ENCODE assay signal across 31 mouse cellular contexts in the genomic region with DNA sequence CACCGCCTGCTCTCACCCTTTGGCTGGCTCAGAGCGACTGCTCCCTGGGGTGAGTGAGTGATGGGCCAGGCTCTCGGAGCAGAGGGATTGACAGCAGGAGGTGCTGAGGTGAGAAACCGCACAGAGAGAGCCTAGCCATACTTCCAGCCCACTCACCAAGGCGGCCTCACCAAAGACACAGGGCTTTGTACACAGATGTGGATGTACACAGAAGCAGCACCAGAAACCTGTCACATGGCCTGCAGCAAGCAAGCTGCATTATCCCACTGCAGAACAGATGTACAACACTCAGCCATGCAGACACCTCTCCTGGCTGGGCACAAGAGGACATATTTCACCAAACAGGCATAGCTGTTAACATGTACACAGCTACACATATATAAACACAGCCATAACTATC. TPM values are rescaled to one million over a fixed set of nuclear protein-coding genes. Genes with fewer than 3 reads are reported as not detected.
DNase-seq lines count a peak whose midpoint lies in the region; ATAC-seq and TF ChIP-seq lines count a peak whose summit lies in the region.
"Had no signal": no experiment of that assay in that cellular context is flagged by ENCODE, and none has a peak within 500 bp of the region (broad histone marks: within the 10 kb centered on the region; RNA-seq: fewer than 3 reads in every experiment).

No protein-coding gene starts in this region.

- peaks cover 35% of the 10 kb centered on the region for H3K27me3 ChIP-seq in hindbrain, embryonic 10.5 days (ENCODE audit: insufficient read depth, poor library complexity, severe bottlenecking)
- H3K27me3 ChIP-seq in hindbrain, embryonic 13.5 days: peaks cover 21% of the 10 kb centered on the region
- peaks cover 2% of the 10 kb centered on the region; the same call in 1 of the 2 replicates for H3K27me3 ChIP-seq in midbrain, embryonic 11.5 days (ENCODE audit: control insufficient read depth, insufficient read depth, low read length)
- no peaks in the 10 kb centered on the region for H3K27me3 ChIP-seq in midbrain, embryonic 15.5 days (replicated peaks)
- no peaks in the 10 kb centered on the region for H3K27me3 ChIP-seq in forebrain, postnatal 0 days (ENCODE audit: insufficient read depth, low read length)

- TF ChIP-seq CTCF in forebrain, postnatal 0 days (IDR thresholded peaks at IDR 0.05; ENCODE audit: low read depth): no peak

- WGBS in hindbrain, embryonic 10.5 days: 37% methylated on average over 5 of the region's 5 CpGs
- 23% methylated on average over 5 of the region's 5 CpGs for WGBS in hindbrain, embryonic 13.5 days
- WGBS in midbrain, embryonic 11.5 days: 38% methylated on average over 5 of the region's 5 CpGs
- 48% methylated on average over 5 of the region's 5 CpGs for WGBS in midbrain, embryonic 15.5 days
- 30% methylated on average over 5 of the region's 5 CpGs for WGBS in forebrain, postnatal 0 days

- H3K9ac ChIP-seq in hindbrain, embryonic 13.5 days: no peak overlapping the region
- H3K9ac ChIP-seq in midbrain, embryonic 11.5 days (ENCODE audit: low read length): no peak overlapping the region
- no peak overlapping the region for H3K9ac ChIP-seq in midbrain, embryonic 15.5 days
- H3K9ac ChIP-seq in forebrain, postnatal 0 days: no peak overlapping the region
- H3K9ac ChIP-seq: liver, embryonic 13.5 days had no signal

- H3K27ac ChIP-seq in hindbrain, embryonic 10.5 days: peak overlapping the region; percentile 84
- H3K27ac ChIP-seq in hindbrain, embryonic 13.5 days: no peak overlapping the region
- H3K27ac ChIP-seq in midbrain, embryonic 11.5 days (ENCODE audit: low read depth, low read length): no peak overlapping the region
- no peak overlapping the region; the same call in 1 of the 2 replicates for H3K27ac ChIP-seq in midbrain, embryonic 15.5 days
- H3K27ac ChIP-seq in forebrain, postnatal 0 days (ENCODE audit: low read depth, low read length): no peak overlapping the region
- H3K27ac ChIP-seq: embryonic facial prominence, embryonic 10.5 days; liver, embryonic 13.5 days had no signal

- peaks cover 80% of the 10 kb centered on the region for H3K4me1 ChIP-seq in hindbrain, embryonic 10.5 days (replicated peaks)
- H3K4me1 ChIP-seq in hindbrain, embryonic 13.5 days (replicated peaks): peaks cover 46% of the 10 kb centered on the region
- peaks cover 11% of the 10 kb centered on the region for H3K4me1 ChIP-seq in midbrain, embryonic 11.5 days (ENCODE audit: control insufficient read depth, insufficient read depth, low read length)
- H3K4me1 ChIP-seq in midbrain, embryonic 15.5 days: peaks cover 33% of the 10 kb centered on the region
- no peaks in the 10 kb centered on the region for H3K4me1 ChIP-seq in forebrain, postnatal 0 days (ENCODE audit: insufficient read depth)

- peaks cover 40% of the 10 kb centered on the region for H3K36me3 ChIP-seq in hindbrain, embryonic 10.5 days
- H3K36me3 ChIP-seq in hindbrain, embryonic 13.5 days: peaks cover 44% of the 10 kb centered on the region
- H3K36me3 ChIP-seq in midbrain, embryonic 11.5 days (ENCODE audit: control insufficient read depth, insufficient read depth, low read length): 0 out of 2 replicates have a peak, but pooled peaks cover 2% of the 10 kb centered on the region
- peaks cover 6% of the 10 kb centered on the region; the same call in 1 of the 2 replicates for H3K36me3 ChIP-seq in midbrain, embryonic 15.5 days (replicated peaks)
- H3K36me3 ChIP-seq in forebrain, postnatal 0 days (ENCODE audit: insufficient read depth): peaks cover 31% of the 10 kb centered on the region

- no peak overlapping the region for H3K4me3 ChIP-seq in hindbrain, embryonic 10.5 days
- no peak overlapping the region for H3K4me3 ChIP-seq in hindbrain, embryonic 13.5 days
- H3K4me3 ChIP-seq in midbrain, embryonic 11.5 days (ENCODE audit: low read depth, low read length): no peak overlapping the region
- H3K4me3 ChIP-seq in midbrain, embryonic 15.5 days: no peak overlapping the region
- no peak overlapping the region for H3K4me3 ChIP-seq in forebrain, postnatal 0 days (ENCODE audit: low read depth, low read length)
- H3K4me3 ChIP-seq: embryonic facial prominence, embryonic 10.5 days; liver, embryonic 13.5 days had no signal

- H3K9me3 ChIP-seq in hindbrain, embryonic 10.5 days: no peaks in the 10 kb centered on the region
- H3K9me3 ChIP-seq in hindbrain, embryonic 13.5 days: no peaks in the 10 kb centered on the region
- H3K9me3 ChIP-seq in midbrain, embryonic 11.5 days (ENCODE audit: control insufficient read depth, low read length): no peaks in the 10 kb centered on the region
- no peaks in the 10 kb centered on the region for H3K9me3 ChIP-seq in midbrain, embryonic 15.5 days
- H3K9me3 ChIP-seq in forebrain, postnatal 0 days (ENCODE audit: low read length): no peaks in the 10 kb centered on the region
- H3K9me3 ChIP-seq: embryonic facial prominence, embryonic 10.5 days; liver, embryonic 13.5 days had no signal

- no peak for ATAC-seq in hindbrain, embryonic 13.5 days (ENCODE audit: low FRiP score)
- no peak for ATAC-seq in midbrain, embryonic 11.5 days (ENCODE audit: low FRiP score)
- ATAC-seq in midbrain, embryonic 15.5 days (replicated peaks): no peak
- peak; percentile 67 for ATAC-seq in forebrain, postnatal 0 days
- ATAC-seq: activated CD4-positive, CD25-positive, alpha-beta regulatory T cell, adult 4 months; intestine, postnatal 0 days had no signal

- DNase-seq in hindbrain, embryonic 10.5 days (ENCODE audit: low spot score): no peak
- DNase-seq in midbrain, embryonic 11.5 days (ENCODE audit: low spot score, missing footprints): peak; percentile 76
- peak; percentile 24 for DNase-seq in forebrain, postnatal 0 days
- DNase-seq in lung, postnatal 14 days: no peak
- DNase-seq in gastrocnemius, postnatal 10 days: no peak
- DNase-seq: adrenal gland, adult 8-10 months; cerebellum, adult 2 months; cerebellum, postnatal 36 days; kidney, postnatal 25 days; liver, embryonic 13.5 days; lung, adult 2 months; retina, postnatal 1 day; right cerebral cortex, postnatal 4 days; thymus, postnatal 14 days had no signal

- no peak overlapping the region for H3K4me2 ChIP-seq in hindbrain, embryonic 13.5 days
- no peak overlapping the region for H3K4me2 ChIP-seq in midbrain, embryonic 11.5 days
- H3K4me2 ChIP-seq in midbrain, embryonic 15.5 days: no peak overlapping the region
- H3K4me2 ChIP-seq in forebrain, postnatal 0 days (ENCODE audit: low read depth): no peak overlapping the region
- H3K4me2 ChIP-seq: liver, embryonic 13.5 days had no signal

RNA-seq across cellular contexts. Expression of a gene that starts 1.7 kb away (rescaled TPM):
- polyA plus RNA-seq in hindbrain, embryonic 10.5 days (2016; fragmentation: Nextera tagmentation; extraction: Ambion mirVana): 21.5 and 25.9 TPM in 2 replicates
- polyA plus RNA-seq in hindbrain, embryonic 13.5 days (2015; fragmentation: Nextera tagmentation; extraction: Ambion mirVana): 3.7 and 5.3 TPM in 2 replicates
- 15.5 and 16.4 TPM in 2 replicates for polyA plus RNA-seq in midbrain, embryonic 11.5 days (2014; fragmentation: Nextera tagmentation; extraction: Ambion mirVana)
- polyA plus RNA-seq in midbrain, embryonic 15.5 days (2015; fragmentation: Nextera tagmentation; extraction: Ambion mirVana): 17.8 and 19.3 TPM in 2 replicates
- 13.6 and 14.6 TPM in 2 replicates for total RNA-seq in forebrain, postnatal 0 days (2014; rRNA removed)
- 19.8 and 20.7 TPM in 2 replicates for polyA plus RNA-seq in forebrain, postnatal 0 days (2015; fragmentation: Nextera tagmentation; extraction: Ambion mirVana)
- under 1 TPM in 1 of 2 experiments, not detected in 1; 0.09 TPM for total RNA-seq in gastrocnemius, postnatal 10 days (2021)
- total RNA-seq: adrenal gland, adult 8-10 months; gastrocnemius, adult 18-20 months; gastrocnemius, postnatal 4 days; heart, adult 8-10 months; heart, postnatal 25 days; megakaryocyte, adult 5-6 weeks had no signal
- polyA plus RNA-seq: heart, embryonic 14.5 days; intestine, postnatal 0 days; kidney, embryonic 14.5 days; liver, embryonic 13.5 days; lung, adult 2 months; stomach, embryonic 14.5 days had no signal

RNA-seq across cellular contexts. Expression of a gene that starts 28.1 kb away (rescaled TPM):
- polyA plus RNA-seq in hindbrain, embryonic 10.5 days (2016; fragmentation: Nextera tagmentation; extraction: Ambion mirVana): 31.3 and 31.6 TPM in 2 replicates
- polyA plus RNA-seq in hindbrain, embryonic 13.5 days (2015; fragmentation: Nextera tagmentation; extraction: Ambion mirVana): 49.1 and 52.7 TPM in 2 replicates
- 24.6 and 27.1 TPM in 2 replicates for polyA plus RNA-seq in midbrain, embryonic 11.5 days (2014; fragmentation: Nextera tagmentation; extraction: Ambion mirVana)
- polyA plus RNA-seq in midbrain, embryonic 15.5 days (2015; fragmentation: Nextera tagmentation; extraction: Ambion mirVana): 63.2 and 67.7 TPM in 2 replicates
- 61.2 and 68.6 TPM in 2 replicates for total RNA-seq in forebrain, postnatal 0 days (2014; rRNA removed)
- polyA plus RNA-seq in forebrain, postnatal 0 days (2015; fragmentation: Nextera tagmentation; extraction: Ambion mirVana): 98.3 and 105 TPM in 2 replicates
- total RNA-seq in gastrocnemius, postnatal 10 days (2021): 10 to 100 TPM; 18.9 to 21.7 TPM

RNA-seq across cellular contexts. Expression of a gene that starts 31.2 kb away (rescaled TPM):
- polyA plus RNA-seq in hindbrain, embryonic 10.5 days (2016; fragmentation: Nextera tagmentation; extraction: Ambion mirVana): not detected in 2 replicates
- polyA plus RNA-seq in hindbrain, embryonic 13.5 days (2015; fragmentation: Nextera tagmentation; extraction: Ambion mirVana): not detected in 2 replicates
- not detected in 2 replicates for polyA plus RNA-seq in midbrain, embryonic 11.5 days (2014; fragmentation: Nextera tagmentation; extraction: Ambion mirVana)
- not detected in 2 replicates for polyA plus RNA-seq in midbrain, embryonic 15.5 days (2015; fragmentation: Nextera tagmentation; extraction: Ambion mirVana)
- not detected in 2 replicates for total RNA-seq in forebrain, postnatal 0 days (2014; rRNA removed)
- polyA plus RNA-seq in forebrain, postnatal 0 days (2015; fragmentation: Nextera tagmentation; extraction: Ambion mirVana): not detected in 2 replicates
- not detected for total RNA-seq in gastrocnemius, postnatal 10 days (2021)
- total RNA-seq: adrenal gland, adult 8-10 months; gastrocnemius, adult 18-20 months; gastrocnemius, postnatal 4 days; heart, adult 8-10 months; heart, postnatal 25 days; layer of hippocampus, adult 8-10 months; left cerebral cortex, postnatal 36 days; megakaryocyte, adult 5-6 weeks had no signal
- polyA plus RNA-seq: activated CD4-positive, CD25-positive, alpha-beta regulatory T cell, adult 4 months; cerebellum, adult 2 months; embryonic facial prominence, embryonic 10.5 days; heart, embryonic 14.5 days; intestine, postnatal 0 days; kidney, embryonic 14.5 days; limb, embryonic 14.5 days; liver, embryonic 13.5 days; lung, adult 2 months; neural tube, embryonic 11.5 days; stomach, embryonic 14.5 days had no signal

Comparison
In these comparisons a context has a peak if more than half of its experiments do, and no peak if none do; other contexts are left out.
1. DNase-seq: peak in midbrain, embryonic 11.5 days (single experiment) and forebrain, postnatal 0 days (single experiment); none in hindbrain, embryonic 10.5 days (single experiment), lung, postnatal 14 days (single experiment) and gastrocnemius, postnatal 10 days (single experiment).